Mouse (Mus musculus): ENCODE results near the gene Gar1.

Gar1 gene

GRCm38 (mm10) chr3:129803765-129804164, 27.4 kb downstream of the Gar1 start, which contains the start of gene Lrit3:
Lrit3 (minus strand) TSS chr3:129804030.
- in situ Hi-C loops (cut with MboI, MseI), result no loop called here

GRCm38 (mm10) chr3:129799011-129799410, 32.2 kb downstream of the Gar1 start:
- in situ Hi-C loops (cut with MboI, MseI), result no loop called here

- in situ Hi-C loops (cut with MboI, MseI), result no loop called here
Observed at GRCm38 (mm10) chr3:129798551-129798950, 32.6 kb downstream of the Gar1 start.

GRCm38 (mm10) chr3:129797341-129797740, 33.9 kb downstream of the Gar1 start:
- in situ Hi-C loops (cut with MboI, MseI), result no loop called here

- in situ Hi-C loops (cut with MboI, MseI), result no loop called here
Observed at GRCm38 (mm10) chr3:129793801-129794200, 37.4 kb downstream of the Gar1 start.

GRCm38 (mm10) chr3:129782746-129783145, 48.5 kb downstream of the Gar1 start:
- in situ Hi-C loops (cut with MboI, MseI), result no loop called here

GRCm38 (mm10) chr3:129781435-129781834, 49.8 kb downstream of the Gar1 start:
- in situ Hi-C loops (cut with MboI, MseI), result no loop called here

Measured in T-helper 1 cell (primary cell).